Mouse (Mus musculus) liver, embryonic 12.5 days (tissue): Measurements from ENCODE around the gene Rpap1. TPM values are rescaled to one million over a fixed set of nuclear protein-coding genes. Genes with fewer than 3 reads are reported as not detected.
A peak's percentile ranks its signal among the peaks of the same experiment; 100 is the strongest.
"Not testable (repeated sequence)": the region's sequence is repeated elsewhere in the genome, so short reads cannot be mapped to it uniquely, and the experiment has no call there.

Source experiments
- ATAC-seq: fragments of 200-750 bp; cut with Nextera tagmentation; 2 replicates; pipeline ENCODE4 v1.8.0; 2017; ENCODE audit warnings: moderate number of reproducible peaks, mild to moderate bottlenecking, moderate library complexity
- H3K27ac ChIP-seq: fragments of 300-500 bp; sonication (generic); 2 replicates; pipeline ENCODE4 v1.5.1; 2016; ENCODE audit warnings: mild to moderate bottlenecking
- H3K27me3 ChIP-seq: fragments of 300-500 bp; sonication (generic); replicated peaks from 2 replicates; pipeline ENCODE4 v1.6.1; 2016; ENCODE audit warnings: mild to moderate bottlenecking, moderate library complexity
- H3K36me3 ChIP-seq: fragments of 300-500 bp; sonication (generic); 2 replicates; pipeline ENCODE4 v1.6.1; 2016; ENCODE audit warnings: mild to moderate bottlenecking, moderate library complexity
- H3K4me1 ChIP-seq: fragments of 300-500 bp; sonication (generic); 2 replicates; pipeline ENCODE4 v1.6.1; 2016
- H3K4me2 ChIP-seq: fragments of 300-500 bp; sonication (generic); 2 replicates; pipeline ENCODE4 v1.6.1; 2016; ENCODE audit warnings: mild to moderate bottlenecking, moderate library complexity
- H3K4me3 ChIP-seq: fragments of 300-500 bp; sonication (generic); 2 replicates; pipeline ENCODE4 v1.5.1; 2016; ENCODE audit warnings: mild to moderate bottlenecking, moderate library complexity
- H3K9ac ChIP-seq: fragments of 300-500 bp; sonication (generic); 2 replicates; pipeline ENCODE4 v1.6.1; 2016; ENCODE audit warnings: mild to moderate bottlenecking, moderate library complexity
- H3K9me3 ChIP-seq: fragments of 300-500 bp; sonication (generic); replicated peaks from 2 replicates; pipeline ENCODE4 v1.6.1; 2016; ENCODE audit warnings: mild to moderate bottlenecking, moderate library complexity
- WGBS: fragments of 180-500 bp; shearing (Covaris S2); methylation state at CpG from one replicate; pipeline ENCODE4 v1.1.7; 2016; ENCODE audit not compliant: insufficient replicate concordance; 5-methylcytosine and 5-hydroxymethylcytosine counted together
- polyA plus RNA-seq: library from polyadenylated mRNA; unstranded; fragments of >200 nt; fragmentation: Nextera tagmentation; extraction: Ambion mirVana; gene quantifications from 2 replicates; pipeline ENCODE4 v1.2.1, GENCODE M21; 2016

Gene Rpap1
- polyA plus RNA-seq, 1 experiment from 2014 or later: 17.4 TPM

- H3K27ac ChIP-seq: peak overlapping the region; percentile 34
- peak; percentile 81 for ATAC-seq
- no peaks in the 10 kb centered on the region for H3K9me3 ChIP-seq
- 3% methylated on average over 46 of the region's 46 CpGs for WGBS
- peak overlapping the region; percentile 97 for H3K4me2 ChIP-seq
- H3K4me3 ChIP-seq: peak overlapping the region; percentile 72
- peaks cover 56% of the 10 kb centered on the region for H3K4me1 ChIP-seq
- no peaks in the 10 kb centered on the region for H3K36me3 ChIP-seq
- peak overlapping the region; percentile 37 for H3K9ac ChIP-seq
- H3K27me3 ChIP-seq: peaks cover 75% of the 10 kb centered on the region
Measured at GRCm38 (mm10) chr2:119744163-119745111, 42.9 kb downstream of the Rpap1 start.

- H3K27me3 ChIP-seq: peaks cover 75% of the 10 kb centered on the region
- peaks cover 56% of the 10 kb centered on the region for H3K4me1 ChIP-seq
- peak overlapping the region; percentile 97 for H3K4me2 ChIP-seq
- no peaks in the 10 kb centered on the region for H3K9me3 ChIP-seq
- no peak for ATAC-seq
- peak overlapping the region; percentile 72 for H3K4me3 ChIP-seq
- H3K27ac ChIP-seq: no peak overlapping the region
- H3K9ac ChIP-seq: 0 out of 2 replicates have a peak overlapping the region, but pooled peaks have one; percentile 22
- 8% methylated on average over 22 of the region's 22 CpGs for WGBS
- no peaks in the 10 kb centered on the region for H3K36me3 ChIP-seq
Measured at GRCm38 (mm10) chr2:119743808-119744162, 43.6 kb downstream of the Rpap1 start.

GRCm38 (mm10) chr2:119743176-119743807, 44.0 kb downstream of the Rpap1 start:
- Histone ChIP-seq H3K36me3 (no peaks in the 10 kb centered on the region), H3K27ac (no peak overlapping the region), H3K4me3 (peak overlapping the region; percentile 72), H3K9me3 (no peaks in the 10 kb centered on the region), H3K27me3 (peaks cover 75% of the 10 kb centered on the region), H3K4me2 (peak overlapping the region; percentile 97), H3K9ac (peak overlapping the region; percentile 69), H3K4me1 (peaks cover 56% of the 10 kb centered on the region)
- ATAC-seq: no peak
- 9% methylated on average over 28 of the region's 31 CpGs for WGBS

DNA sequence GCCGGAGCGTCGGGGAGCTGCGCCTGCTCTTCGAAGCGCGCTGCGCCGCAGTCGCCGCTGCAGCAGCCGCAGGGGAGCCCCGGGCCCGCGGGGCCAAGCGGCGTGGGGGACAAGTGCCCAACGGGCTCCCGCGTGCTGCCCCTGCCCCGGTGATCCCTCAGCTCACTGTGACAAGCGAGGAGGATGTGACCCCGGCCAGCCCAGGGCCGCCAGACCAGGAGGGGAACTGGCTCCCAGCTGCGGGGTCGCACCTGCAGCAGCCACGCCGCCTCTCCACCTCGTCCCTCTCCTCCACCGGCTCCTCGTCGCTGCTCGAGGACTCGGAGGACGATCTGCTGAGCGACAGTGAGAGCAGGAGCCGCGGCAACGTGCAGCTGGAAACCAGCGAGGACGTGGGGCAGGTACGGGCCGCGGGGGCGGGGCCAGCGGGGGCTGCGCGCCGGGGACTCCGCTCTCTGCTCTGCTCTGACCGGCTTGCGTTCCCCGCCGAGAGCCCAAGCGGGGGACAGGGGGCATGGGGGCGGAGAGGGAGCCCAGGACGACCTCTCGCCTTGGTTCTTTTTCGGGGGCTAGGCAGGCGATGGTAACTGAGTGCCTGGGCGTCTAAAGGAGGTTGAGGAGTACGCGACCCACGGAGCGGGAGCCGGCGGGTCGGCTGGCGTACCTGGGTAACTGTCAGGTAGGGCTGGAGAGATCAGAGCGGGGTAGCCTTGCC, 44.7 kb downstream of the Rpap1 start:
- H3K36me3 ChIP-seq: no peaks in the 10 kb centered on the region
- H3K9ac ChIP-seq: peak overlapping the region; percentile 69
- H3K4me1 ChIP-seq: peaks cover 56% of the 10 kb centered on the region
- no peaks in the 10 kb centered on the region for H3K9me3 ChIP-seq
- H3K27ac ChIP-seq: peak overlapping the region; percentile 45
- H3K4me3 ChIP-seq: peak overlapping the region; percentile 72
- ATAC-seq: peak; percentile 17
- H3K4me2 ChIP-seq: peak overlapping the region; percentile 97
- peaks cover 74% of the 10 kb centered on the region for H3K27me3 ChIP-seq
- WGBS: under 1% methylated on average over 69 of the region's 70 CpGs

GRCm38 (mm10) chr2:119741581-119742411, 45.5 kb downstream of the Rpap1 start, which contains the start of gene Itpka:
Gene Itpka (plus strand): TSS chr2:119742337.
- peak; percentile 75 for ATAC-seq
- WGBS: under 1% methylated on average over 53 of the region's 53 CpGs
- Histone ChIP-seq H3K4me2 (peak within 1 kb of the TSS; percentile 97), H3K27me3 (peaks cover 75% of the 10 kb centered on the region), H3K4me1 (peaks cover 63% of the 10 kb centered on the region), H3K4me3 (peak within 1 kb of the TSS; percentile 72), H3K27ac (peak within 1 kb of the TSS; percentile 81), H3K9me3 (no peaks in the 10 kb centered on the region), H3K36me3 (no peaks in the 10 kb centered on the region), H3K9ac (peak within 1 kb of the TSS; percentile 69)

DNA sequence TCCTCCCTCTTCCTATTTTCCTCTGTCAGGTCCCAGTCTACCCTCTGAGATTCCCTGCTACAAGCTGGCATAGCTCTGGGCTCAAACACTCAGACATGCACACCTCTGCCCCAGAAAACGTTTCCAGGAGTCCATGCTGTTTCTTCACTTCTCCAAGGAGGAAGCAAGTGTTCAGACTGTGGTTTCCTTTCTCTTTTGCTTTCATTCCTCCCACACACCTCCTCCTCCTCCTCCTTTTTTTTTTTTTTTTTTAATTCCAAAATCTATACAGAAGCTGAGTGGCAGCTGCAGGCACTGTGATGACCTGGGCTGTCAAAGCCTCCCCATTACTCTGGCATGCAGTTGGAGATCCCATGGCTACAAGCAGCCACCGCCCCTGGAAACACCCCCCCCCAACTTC, 46.8 kb downstream of the Rpap1 start:
- H3K36me3 ChIP-seq: no peaks in the 10 kb centered on the region
- no peak overlapping the region for H3K9ac ChIP-seq
- H3K4me3 ChIP-seq: no peak overlapping the region
- ATAC-seq: no peak
- 20% methylated on average over 2 of the region's 2 CpGs for WGBS
- H3K27me3 ChIP-seq: peaks cover 65% of the 10 kb centered on the region
- H3K4me2 ChIP-seq: peak overlapping the region; percentile 97
- peaks cover 57% of the 10 kb centered on the region for H3K4me1 ChIP-seq
- H3K27ac ChIP-seq: no peak overlapping the region
- no peaks in the 10 kb centered on the region for H3K9me3 ChIP-seq

DNA sequence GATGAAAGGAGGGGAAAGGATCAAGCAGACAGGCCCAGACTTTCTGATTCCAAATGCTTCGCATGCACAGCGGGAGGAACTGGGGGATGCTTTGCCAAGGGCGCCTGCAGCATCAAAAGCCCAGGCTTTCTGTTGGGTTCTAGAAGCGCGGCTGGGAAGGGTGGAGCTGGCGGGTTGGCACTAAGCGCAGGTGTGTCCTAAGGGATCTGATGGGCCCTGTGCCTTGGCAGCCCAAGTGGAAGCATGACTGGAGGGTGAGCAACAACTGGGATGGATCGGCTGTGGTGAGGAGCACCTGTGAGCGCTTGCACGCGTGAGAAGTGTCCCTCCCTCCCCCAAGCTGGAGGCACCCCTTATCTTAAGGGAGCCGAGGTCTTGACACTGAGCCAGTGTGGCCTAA, 50.2 kb downstream of the Rpap1 start:
- Histone ChIP-seq H3K4me2 (no peak overlapping the region), H3K4me3 (no peak overlapping the region), H3K9ac (no peak overlapping the region), H3K4me1 (peaks cover 24% of the 10 kb centered on the region), H3K27ac (no peak overlapping the region), H3K36me3 (peaks cover 29% of the 10 kb centered on the region), H3K9me3 (no peaks in the 10 kb centered on the region), H3K27me3 (peaks cover 34% of the 10 kb centered on the region)
- no peak for ATAC-seq
- WGBS: 26% methylated on average over 12 of the region's 12 CpGs

- Histone ChIP-seq H3K27me3 (0 out of 2 replicates have a peak, but pooled peaks cover 3% of the 10 kb centered on the region), H3K9ac (no peak overlapping the region), H3K36me3 (peaks cover 91% of the 10 kb centered on the region), H3K4me2 (no peak overlapping the region), H3K4me1 (peaks cover 21% of the 10 kb centered on the region), H3K9me3 (no peaks in the 10 kb centered on the region), H3K27ac (no peak overlapping the region), H3K4me3 (no peak overlapping the region)
- WGBS: 85% methylated on average over 4 of the region's 4 CpGs
- no peak for ATAC-seq
Measured at GRCm38 (mm10) chr2:119730735-119731134, 56.6 kb downstream of the Rpap1 start.

GRCm38 (mm10) chr2:119727762-119728416, 59.4 kb downstream of the Rpap1 start:
- 40% methylated on average over 3 of the region's 3 CpGs for WGBS
- Histone ChIP-seq H3K27ac (peak overlapping the region; percentile 72), H3K27me3 (no peaks in the 10 kb centered on the region), H3K9me3 (no peaks in the 10 kb centered on the region), H3K4me3 (no peak overlapping the region), H3K4me2 (peak overlapping the region; percentile 28), H3K9ac (no peak overlapping the region), H3K36me3 (peaks cover 93% of the 10 kb centered on the region), H3K4me1 (peaks cover 33% of the 10 kb centered on the region)
- peak; percentile 93 for ATAC-seq

- Histone ChIP-seq H3K4me2 (no peak overlapping the region), H3K9ac (no peak overlapping the region), H3K4me1 (peaks cover 12% of the 10 kb centered on the region), H3K27me3 (no peaks in the 10 kb centered on the region), H3K4me3 (no peak overlapping the region), H3K9me3 (no peaks in the 10 kb centered on the region), H3K36me3 (peaks cover 90% of the 10 kb centered on the region), H3K27ac (no peak overlapping the region)
- WGBS: 92% methylated on average over 8 of the region's 8 CpGs
- ATAC-seq: no peak
Measured at GRCm38 (mm10) chr2:119721070-119721469, 66.3 kb downstream of the Rpap1 start.

DNA sequence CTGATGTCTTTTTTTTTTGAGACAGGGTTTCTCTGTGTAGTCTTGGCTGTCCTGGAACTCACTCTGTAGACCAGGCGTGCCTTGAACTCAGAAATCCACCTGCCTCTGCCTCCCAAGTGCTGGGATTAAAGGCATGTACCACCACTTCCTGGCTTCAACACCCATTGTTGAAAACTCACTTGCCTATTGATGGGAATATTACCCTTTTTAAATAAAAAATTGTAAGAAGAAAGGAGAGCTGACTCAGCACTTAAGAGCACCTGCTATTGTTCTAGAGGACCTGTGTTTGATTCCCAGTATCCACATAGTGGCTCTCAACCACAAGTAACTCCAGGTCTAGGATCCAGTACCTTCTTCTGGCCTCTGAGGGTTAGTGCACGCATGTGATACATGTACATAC, 71.5 kb downstream of the Rpap1 start:
- WGBS: 76% methylated on average over 2 of the region's 2 CpGs
- not testable (repeated sequence) for ATAC-seq, H3K27me3 ChIP-seq, H3K4me2 ChIP-seq, H3K9me3 ChIP-seq, H3K4me3 ChIP-seq, H3K4me1 ChIP-seq, H3K9ac ChIP-seq, H3K27ac ChIP-seq
- peaks cover 83% of the 10 kb centered on the region for H3K36me3 ChIP-seq
